Mouse (Mus musculus) heart, embryonic 12.5 days (tissue): ENCODE measurements around the gene Catsperd. TPM values are rescaled to one million over a fixed set of nuclear protein-coding genes. Genes with fewer than 3 reads are reported as not detected.
"Not testable (repeated sequence)": the region's sequence is repeated elsewhere in the genome, so short reads cannot be mapped to it uniquely, and the experiment has no call there.

ENCODE experiments used
- ATAC-seq: fragments of 200-750 bp; cut with Nextera tagmentation; 2 replicates; pipeline ENCODE4 v1.8.0; 2017; ENCODE audit warnings: moderate TSS enrichment, moderate library complexity; ENCODE audit not compliant: insufficient number of reproducible peaks, low FRiP score
- H3K27ac ChIP-seq: fragments of 300-500 bp; sonication (generic); 2 replicates; pipeline ENCODE4 v1.5.1; 2016; ENCODE audit warnings: mild to moderate bottlenecking, moderate library complexity; ENCODE audit not compliant: poor library complexity, severe bottlenecking
- H3K27me3 ChIP-seq: fragments of 300-500 bp; sonication (generic); replicated peaks from 2 replicates; pipeline ENCODE4 v1.6.1; 2016; ENCODE audit warnings: mild to moderate bottlenecking, moderate library complexity
- H3K36me3 ChIP-seq: fragments of 300-500 bp; sonication (generic); 2 replicates; pipeline ENCODE4 v1.6.1; 2016; ENCODE audit warnings: mild to moderate bottlenecking, moderate library complexity
- H3K4me1 ChIP-seq: fragments of 300-500 bp; sonication (generic); replicated peaks from 2 replicates; pipeline ENCODE4 v1.6.1; 2016; ENCODE audit warnings: mild to moderate bottlenecking
- H3K4me2 ChIP-seq: fragments of 300-500 bp; sonication (generic); 2 replicates; pipeline ENCODE4 v1.6.1; 2016; ENCODE audit warnings: mild to moderate bottlenecking, moderate library complexity
- H3K4me3 ChIP-seq: fragments of 300-500 bp; sonication (generic); 2 replicates; pipeline ENCODE4 v1.5.1; 2016; ENCODE audit warnings: mild to moderate bottlenecking
- H3K9ac ChIP-seq: fragments of 300-500 bp; sonication (generic); 2 replicates; pipeline ENCODE4 v1.6.1; 2016; ENCODE audit warnings: mild to moderate bottlenecking, moderate library complexity
- H3K9me3 ChIP-seq: fragments of 300-500 bp; sonication (generic); replicated peaks from 2 replicates; pipeline ENCODE4 v1.6.1; 2016; ENCODE audit warnings: mild to moderate bottlenecking, moderate library complexity
- WGBS: fragments of 180-500 bp; shearing (Covaris S2); methylation state at CpG from one replicate; pipeline ENCODE4 v1.1.7; 2016; 5-methylcytosine and 5-hydroxymethylcytosine counted together
- polyA plus RNA-seq: library from polyadenylated mRNA; unstranded; fragments of >200 nt; fragmentation: Nextera tagmentation; extraction: Ambion mirVana; gene quantifications from 2 replicates; pipeline ENCODE4 v1.2.1, GENCODE M21; 2016

The Catsperd gene
- polyA plus RNA-seq, 1 experiment from 2014 or later, result 0.42 TPM

DNA sequence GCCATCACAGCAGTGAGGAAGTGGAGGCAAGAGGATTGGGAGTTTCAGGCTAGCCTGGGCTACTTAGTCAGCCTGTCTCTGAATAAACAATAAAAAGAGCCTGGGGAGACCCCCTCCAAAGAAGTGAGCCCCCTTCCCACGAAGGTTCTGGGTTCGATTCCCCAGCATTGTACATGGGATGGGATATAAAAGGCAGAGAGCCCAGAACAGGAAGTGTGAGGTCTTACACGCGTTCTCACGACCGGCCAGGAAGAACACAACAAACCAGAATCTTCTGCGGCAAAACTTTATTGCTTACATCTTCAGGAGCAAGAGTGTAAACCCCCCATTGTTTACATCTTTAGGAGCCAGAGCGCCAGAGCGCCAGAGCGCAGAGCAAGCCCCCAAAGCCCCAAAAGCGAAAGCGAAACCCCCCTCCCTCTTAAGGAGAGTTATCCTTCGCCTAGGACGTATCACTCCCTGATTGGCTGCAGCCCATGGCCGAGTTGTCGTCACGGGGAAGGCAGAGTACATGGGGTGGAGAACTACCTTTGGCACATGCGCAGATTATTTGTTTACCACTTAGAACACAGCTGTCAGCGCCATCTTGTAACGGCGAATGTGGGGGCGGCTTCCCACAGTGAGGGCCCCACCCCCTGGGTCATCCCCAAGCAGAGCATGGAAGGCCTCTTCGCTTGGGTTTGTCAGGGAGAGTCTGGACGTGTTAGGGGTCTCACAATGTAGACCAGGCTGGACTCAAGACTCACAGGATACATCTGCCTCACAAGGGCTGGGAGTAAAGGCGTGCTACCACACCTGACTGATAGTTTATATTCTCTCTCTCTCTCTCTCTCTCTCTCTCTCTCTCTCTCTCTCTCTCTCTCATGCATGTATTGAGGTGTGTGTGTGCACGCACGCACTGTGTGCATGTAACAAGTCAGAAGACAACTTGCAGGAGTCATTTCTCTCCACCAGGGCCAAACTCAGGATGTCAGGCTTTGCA is 2.1 kb downstream of the Catsperd start:
- not testable (repeated sequence) for H3K4me2 ChIP-seq, ATAC-seq, H3K27me3 ChIP-seq, H3K9me3 ChIP-seq, H3K4me3 ChIP-seq, H3K36me3 ChIP-seq, H3K27ac ChIP-seq, H3K9ac ChIP-seq
- 80% methylated on average over 27 of the region's 27 CpGs for WGBS
- H3K4me1 ChIP-seq, result peaks cover 18% of the 10 kb centered on the region

DNA sequence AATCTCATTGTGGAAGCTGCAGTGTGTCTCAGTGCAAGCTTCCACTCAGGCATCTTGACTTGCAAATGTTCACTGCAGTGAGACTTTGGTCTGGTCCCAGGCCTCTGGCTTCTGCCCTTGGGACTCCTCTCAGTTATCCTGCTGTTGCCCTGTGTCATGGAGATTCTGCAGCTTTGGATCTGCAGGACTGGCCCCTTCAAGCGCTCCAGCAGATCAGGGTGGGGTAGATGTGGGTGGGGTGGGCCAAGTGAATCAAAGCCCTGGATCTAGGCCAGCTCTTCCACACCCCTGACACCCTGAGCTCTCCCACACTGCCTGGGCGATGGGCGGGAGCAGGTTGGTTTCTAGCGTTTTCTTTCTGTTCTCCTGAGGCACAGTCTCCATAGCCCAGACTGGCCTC is 3.9 kb downstream of the Catsperd start:
- no peak for ATAC-seq
- 0 out of 2 replicates have a peak, but pooled peaks cover 7% of the 10 kb centered on the region for H3K4me1 ChIP-seq
- no peak overlapping the region for H3K9ac ChIP-seq
- no peaks in the 10 kb centered on the region for H3K36me3 ChIP-seq
- WGBS, result 49% methylated on average over 4 of the region's 4 CpGs
- no peak overlapping the region for H3K4me3 ChIP-seq
- H3K27ac ChIP-seq, result no peak overlapping the region
- H3K27me3 ChIP-seq, result no peaks in the 10 kb centered on the region; the same call in 1 of the 2 replicates
- H3K4me2 ChIP-seq, result no peak overlapping the region
- no peaks in the 10 kb centered on the region for H3K9me3 ChIP-seq

GRCm38 (mm10) chr17:56634023-56634422 is 6.1 kb downstream of the Catsperd start:
- ATAC-seq, result no peak
- H3K27me3 ChIP-seq, result 0 out of 2 replicates have a peak, but pooled peaks cover 3% of the 10 kb centered on the region
- H3K9me3 ChIP-seq, result no peaks in the 10 kb centered on the region
- no peak overlapping the region for H3K27ac ChIP-seq
- H3K9ac ChIP-seq, result no peak overlapping the region
- H3K4me3 ChIP-seq, result no peak overlapping the region
- no peak overlapping the region for H3K4me2 ChIP-seq
- 70% methylated on average over 6 of the region's 6 CpGs for WGBS
- H3K36me3 ChIP-seq, result no peaks in the 10 kb centered on the region
- no peaks in the 10 kb centered on the region for H3K4me1 ChIP-seq

GRCm38 (mm10) chr17:56643237-56643636 is 15.3 kb downstream of the Catsperd start:
- H3K9ac ChIP-seq, result no peak overlapping the region
- no peak overlapping the region for H3K4me2 ChIP-seq
- 83% methylated on average over 4 of the region's 4 CpGs for WGBS
- no peak for ATAC-seq
- no peaks in the 10 kb centered on the region for H3K9me3 ChIP-seq
- H3K36me3 ChIP-seq, result no peaks in the 10 kb centered on the region
- peaks cover 7% of the 10 kb centered on the region; the same call in 1 of the 2 replicates for H3K4me1 ChIP-seq
- peaks cover 4% of the 10 kb centered on the region; the same call in 1 of the 2 replicates for H3K27me3 ChIP-seq
- no peak overlapping the region for H3K27ac ChIP-seq
- H3K4me3 ChIP-seq, result no peak overlapping the region

- no peaks in the 10 kb centered on the region for H3K9me3 ChIP-seq
- H3K36me3 ChIP-seq, result no peaks in the 10 kb centered on the region
- 60% methylated on average over 11 of the region's 13 CpGs for WGBS
- H3K4me1 ChIP-seq, result peaks cover 7% of the 10 kb centered on the region; the same call in 1 of the 2 replicates
- H3K4me3 ChIP-seq, result no peak overlapping the region
- H3K9ac ChIP-seq, result no peak overlapping the region
- H3K4me2 ChIP-seq, result peak overlapping the region; percentile 29; the same call in 1 of the 2 replicates
- ATAC-seq, result no peak
- no peaks in the 10 kb centered on the region for H3K27me3 ChIP-seq
- H3K27ac ChIP-seq, result no peak overlapping the region
These were observed 19.6 kb downstream of the Catsperd start for GRCm38 (mm10) chr17:56647546-56647945.

DNA sequence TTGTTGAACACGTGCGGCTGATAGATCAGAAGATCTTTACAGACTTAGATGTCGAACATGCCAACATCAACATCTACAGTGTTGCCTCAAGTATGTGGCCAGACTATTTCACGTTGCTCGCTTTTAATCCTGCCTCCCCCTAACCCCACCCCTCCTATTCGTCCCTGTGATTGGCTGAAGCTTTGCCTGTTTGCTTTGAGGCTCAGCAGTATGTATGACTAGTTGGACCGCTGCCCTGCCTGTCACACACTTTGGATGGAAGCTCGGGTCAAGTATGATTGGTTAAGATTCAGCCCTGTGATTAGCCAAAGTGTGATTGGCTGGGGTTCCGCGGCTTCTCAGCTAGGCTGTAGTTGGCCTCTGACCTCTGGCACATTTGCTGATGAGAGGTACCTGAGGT is 23.9 kb downstream of the Catsperd start:
- Histone ChIP-seq H3K4me2 (no peak overlapping the region), H3K36me3 (no peaks in the 10 kb centered on the region), H3K9ac (no peak overlapping the region), H3K4me1 (peaks cover 7% of the 10 kb centered on the region; the same call in 1 of the 2 replicates), H3K9me3 (no peaks in the 10 kb centered on the region), H3K27me3 (no peaks in the 10 kb centered on the region), H3K27ac (no peak overlapping the region), H3K4me3 (no peak overlapping the region)
- WGBS, result 29% methylated on average over 10 of the region's 10 CpGs
- no peak for ATAC-seq

- Histone ChIP-seq H3K4me2 (no peak overlapping the region), H3K4me3 (no peak overlapping the region), H3K27me3 (no peaks in the 10 kb centered on the region), H3K27ac (no peak overlapping the region), H3K4me1 (no peaks in the 10 kb centered on the region), H3K36me3 (no peaks in the 10 kb centered on the region), H3K9me3 (no peaks in the 10 kb centered on the region), H3K9ac (no peak overlapping the region)
- WGBS, result 55% methylated on average over 2 of the region's 2 CpGs
- no peak for ATAC-seq
These were observed 26.8 kb downstream of the Catsperd start for GRCm38 (mm10) chr17:56654771-56655170.

DNA sequence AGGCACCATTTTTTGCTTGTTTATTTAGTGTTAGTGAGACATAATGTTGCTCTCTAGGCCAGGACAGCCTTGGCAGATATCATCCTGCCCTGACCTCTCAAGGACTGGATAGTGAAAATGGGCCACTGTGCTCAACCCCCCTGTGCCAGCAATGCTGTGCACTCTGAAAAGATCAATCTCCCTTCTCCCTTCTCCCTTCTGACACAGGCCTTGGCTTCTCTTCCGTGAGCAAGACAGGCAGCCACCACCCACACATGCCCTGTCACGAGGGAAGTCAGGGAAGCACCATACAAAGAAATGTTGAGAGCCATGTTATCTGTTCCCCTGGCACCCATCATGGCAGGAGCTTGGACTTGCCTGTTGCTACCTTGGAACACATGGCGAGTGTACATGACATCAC is 27.4 kb downstream of the Catsperd start:
- 59% methylated on average over 3 of the region's 3 CpGs for WGBS
- no peaks in the 10 kb centered on the region for H3K4me1 ChIP-seq
- H3K27ac ChIP-seq, result no peak overlapping the region
- H3K9me3 ChIP-seq, result no peaks in the 10 kb centered on the region
- H3K4me2 ChIP-seq, result no peak overlapping the region
- no peak for ATAC-seq
- no peak overlapping the region for H3K9ac ChIP-seq
- H3K27me3 ChIP-seq, result no peaks in the 10 kb centered on the region
- H3K36me3 ChIP-seq, result no peaks in the 10 kb centered on the region
- no peak overlapping the region for H3K4me3 ChIP-seq

- H3K4me2 ChIP-seq, result no peak overlapping the region
- H3K4me1 ChIP-seq, result no peaks in the 10 kb centered on the region
- 77% methylated on average over 6 of the region's 6 CpGs for WGBS
- no peak overlapping the region for H3K27ac ChIP-seq
- no peaks in the 10 kb centered on the region for H3K36me3 ChIP-seq
- H3K9me3 ChIP-seq, result no peaks in the 10 kb centered on the region
- no peaks in the 10 kb centered on the region for H3K27me3 ChIP-seq
- no peak for ATAC-seq
- H3K4me3 ChIP-seq, result no peak overlapping the region
- no peak overlapping the region for H3K9ac ChIP-seq
These were observed 28.2 kb downstream of the Catsperd start for GRCm38 (mm10) chr17:56656171-56656570.

- H3K4me1 ChIP-seq, result peaks cover 15% of the 10 kb centered on the region
- peaks cover 7% of the 10 kb centered on the region for H3K27me3 ChIP-seq
- peak overlapping the region; percentile 52; the same call in 1 of the 2 replicates for H3K9ac ChIP-seq
- H3K4me3 ChIP-seq, result peak overlapping the region; percentile 10; the same call in 1 of the 2 replicates
- no peak overlapping the region for H3K27ac ChIP-seq
- H3K36me3 ChIP-seq, result no peaks in the 10 kb centered on the region
- ATAC-seq, result no peak
- peak overlapping the region; percentile 57 for H3K4me2 ChIP-seq
- H3K9me3 ChIP-seq, result no peaks in the 10 kb centered on the region
- WGBS, result 52% methylated on average over 3 of the region's 3 CpGs
These were observed 35.7 kb downstream of the Catsperd start for GRCm38 (mm10) chr17:56663659-56664058.

GRCm38 (mm10) chr17:56664333-56664732 is 36.4 kb downstream of the Catsperd start:
- Histone ChIP-seq H3K27ac (no peak overlapping the region), H3K9ac (peak overlapping the region; percentile 52), H3K4me3 (peak overlapping the region; percentile 10), H3K4me1 (peaks cover 15% of the 10 kb centered on the region), H3K4me2 (peak overlapping the region; percentile 57), H3K9me3 (no peaks in the 10 kb centered on the region), H3K36me3 (no peaks in the 10 kb centered on the region), H3K27me3 (peaks cover 7% of the 10 kb centered on the region)
- ATAC-seq, result peak; percentile 29; the same call in 1 of the 2 replicates
- 7% methylated on average over 10 of the region's 10 CpGs for WGBS
